Mouse (Mus musculus) liver, adult 2 months (tissue): Measurements from ENCODE around the gene Ckmt2.

Experiments
- CTCF ChIP-seq: fragments of 200-500 bp; IDR thresholded peaks from 2 replicates; pipeline ENCODE4 v1.5.1; 2011; ENCODE audit warnings: low read depth, low read length, control low read depth
- POLR2A ChIP-seq: fragments of 200-500 bp; IDR thresholded peaks from 2 replicates; pipeline ENCODE4 v1.6.1; 2011; ENCODE audit warnings: low read length, control low read depth; ENCODE audit not compliant: insufficient read depth; ENCODE audit errors: extremely low read depth

DNA sequence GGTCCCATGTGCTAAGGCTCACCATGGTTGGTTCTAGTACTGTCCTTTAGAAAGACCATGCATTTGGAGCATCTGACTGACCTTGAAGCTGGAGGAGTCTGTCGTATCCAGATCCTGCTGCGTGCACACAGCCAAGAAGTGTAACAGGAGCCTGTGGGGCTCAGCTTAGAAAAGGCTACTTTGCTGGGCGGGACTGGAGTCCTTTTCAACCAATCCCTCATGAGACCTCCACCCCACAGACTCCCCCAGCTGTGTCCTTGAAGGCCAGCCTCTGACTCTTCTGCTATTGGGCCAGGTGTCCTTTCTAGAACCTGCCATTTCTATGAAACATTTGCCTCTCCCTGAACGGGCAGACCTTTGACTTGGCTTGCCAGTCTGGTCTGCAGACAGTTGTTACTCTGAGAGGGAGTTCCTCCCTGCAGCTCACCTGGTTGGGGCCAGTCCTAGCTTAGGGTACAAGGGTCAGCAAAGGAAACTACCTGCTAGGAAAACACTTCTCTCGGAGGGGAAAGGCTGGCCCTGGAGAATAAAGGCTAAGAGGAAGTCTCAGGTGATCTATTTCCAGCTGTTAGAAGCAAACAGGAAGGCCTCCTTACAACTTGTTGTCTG lies at the start of gene Ckmt2:
- no peak for TF ChIP-seq CTCF
- no peak for TF ChIP-seq POLR2A
